Mouse (Mus musculus) kidney, adult 10 weeks (tissue): ENCODE results near the gene Lmtk3. TPM values are rescaled to one million over a fixed set of nuclear protein-coding genes. Genes with fewer than 3 reads are reported as not detected.

Source experiments
- polyA plus RNA-seq: library from polyadenylated mRNA; stranded (reverse); fragments of 350-450 nt; fragmentation: Illumina TruSeq; extraction: RNeasy Lipid Tissue Mini Kit (QIAGEN cat#74804); gene quantifications from one replicate; pipeline ENCODE4 v1.2.3, GENCODE M21; 2014; ENCODE audit warnings: low read depth, low replicate concordance

Gene Lmtk3
- polyA plus RNA-seq = not detected

DNA sequence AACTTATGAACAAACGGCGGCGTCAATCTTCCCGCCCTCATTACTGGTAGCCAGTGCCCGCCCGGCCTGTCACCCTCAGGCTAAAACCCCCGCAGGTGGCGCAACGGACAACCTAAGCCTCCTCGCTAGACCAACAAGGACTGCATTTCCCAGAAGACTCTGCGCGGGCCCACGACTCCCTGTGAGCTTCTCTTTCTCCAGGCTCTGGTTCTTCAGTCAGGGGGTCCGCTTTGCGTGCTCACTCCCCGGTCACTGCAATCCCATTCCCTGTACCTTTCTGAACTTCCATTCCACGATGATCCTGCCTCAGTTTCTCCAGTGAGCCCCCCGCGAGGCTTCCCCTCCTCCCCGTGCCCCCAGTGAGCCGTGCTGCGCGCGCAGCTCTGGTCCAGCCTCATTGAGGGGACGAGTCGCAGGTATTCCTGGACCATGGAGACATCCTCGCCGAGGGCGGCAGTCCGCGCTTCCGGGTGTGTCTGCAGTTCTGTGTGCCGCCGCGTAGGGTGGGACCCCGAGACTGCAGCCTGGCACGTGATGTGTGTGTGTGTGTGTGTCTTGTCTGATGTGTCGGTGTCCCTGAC is at the start of gene Lmtk3:
TSS of gene Lmtk3 (plus strand) at position 228 of the 581 bp plus-strand sequence.

DNA sequence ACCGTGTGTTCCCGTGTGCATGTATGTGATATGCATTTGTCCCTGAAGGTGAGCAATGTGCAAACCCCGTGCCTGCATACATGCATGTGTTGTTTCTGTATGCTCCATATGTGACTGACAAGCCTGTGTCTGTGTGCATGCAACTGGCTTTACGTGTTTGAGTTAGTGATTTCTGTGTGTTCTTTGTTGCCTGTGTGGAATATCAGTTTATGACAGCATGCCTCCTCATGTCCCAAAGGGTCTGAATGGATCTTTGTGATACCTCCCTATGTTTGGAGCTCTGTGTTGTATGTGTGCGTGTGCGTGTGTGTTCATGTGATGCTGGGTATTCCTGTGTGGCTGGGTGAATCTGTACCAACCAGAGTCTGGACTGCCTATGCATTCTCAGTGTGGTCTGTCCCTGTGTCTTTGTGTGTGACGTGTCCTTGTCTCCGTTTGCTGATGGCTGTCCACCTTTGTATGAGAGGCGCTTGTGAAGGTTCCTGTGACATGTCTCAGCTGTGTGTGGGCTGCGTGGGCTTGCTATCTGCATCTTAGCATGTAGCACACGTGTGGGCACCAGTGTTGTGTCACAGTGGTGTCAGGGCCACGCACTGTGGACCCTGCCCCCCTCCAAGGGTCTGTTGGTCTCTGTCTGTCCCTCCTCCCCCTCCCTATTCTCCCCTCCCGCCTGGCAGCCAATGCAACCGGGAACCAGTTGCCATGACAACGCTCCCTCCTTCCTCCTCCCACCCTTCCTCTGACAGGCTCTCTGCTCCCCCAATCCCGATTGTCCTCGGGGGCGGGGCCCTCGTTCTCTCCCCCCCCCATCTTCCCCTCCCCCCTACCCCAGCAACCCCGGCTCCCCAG is 1.2 kb downstream of the Lmtk3 start, which contains the start of gene Sult2b1:
TSS of gene Sult2b1 (minus strand) at position 146 of the 849 bp plus-strand sequence.

DNA sequence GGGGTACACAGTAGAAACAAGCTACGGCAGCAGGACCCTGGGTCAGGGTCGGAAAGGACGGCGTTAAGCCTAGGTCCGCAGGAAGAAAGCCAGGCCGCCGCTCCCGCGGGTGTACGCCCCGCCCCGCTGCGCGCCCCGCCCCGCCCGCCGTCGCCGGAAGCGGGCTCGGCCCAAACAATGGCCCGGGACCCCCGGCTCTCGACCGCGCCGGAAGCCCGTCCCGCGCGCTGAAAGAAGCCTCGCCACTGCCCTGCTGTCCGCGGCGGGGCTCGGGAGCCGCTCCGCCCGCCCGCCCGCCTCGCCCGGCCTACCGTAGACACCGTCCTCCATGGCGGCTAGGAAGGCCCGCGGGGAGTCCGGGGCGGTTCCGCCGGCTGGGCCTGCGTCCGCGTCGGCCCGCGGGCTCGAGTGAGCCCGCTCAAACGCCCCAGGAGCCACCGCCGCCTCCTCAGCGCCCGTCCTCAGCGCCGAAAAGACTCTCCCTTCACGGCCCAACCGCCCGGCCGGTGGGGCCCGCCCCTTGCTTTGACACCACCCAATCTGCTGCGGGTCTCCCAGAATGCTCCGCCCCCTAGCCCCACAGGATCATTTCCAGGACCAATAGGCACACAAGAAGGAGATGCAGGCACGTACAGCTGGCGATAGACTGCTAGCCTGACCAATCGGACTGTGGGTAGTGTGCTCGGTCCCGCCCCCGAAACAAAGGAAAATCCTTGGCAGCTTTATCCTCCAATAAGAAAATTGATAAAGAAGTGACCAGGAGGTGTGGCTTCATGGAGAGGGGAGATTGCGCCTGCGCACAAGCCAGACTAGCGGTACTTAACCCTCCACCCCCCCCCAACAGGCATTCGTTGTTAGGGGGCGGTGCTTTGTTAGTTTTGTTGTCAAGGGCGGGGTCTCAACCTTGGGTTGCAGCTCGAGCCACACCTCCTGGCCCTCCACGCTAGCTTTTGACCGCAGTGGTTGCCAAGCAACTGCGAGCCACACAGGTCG is 30.5 kb downstream of the Lmtk3 start, which contains the start of gene Cyth2:
TSS of gene Cyth2 (minus strand) at position 795 of the 993 bp plus-strand sequence.

DNA sequence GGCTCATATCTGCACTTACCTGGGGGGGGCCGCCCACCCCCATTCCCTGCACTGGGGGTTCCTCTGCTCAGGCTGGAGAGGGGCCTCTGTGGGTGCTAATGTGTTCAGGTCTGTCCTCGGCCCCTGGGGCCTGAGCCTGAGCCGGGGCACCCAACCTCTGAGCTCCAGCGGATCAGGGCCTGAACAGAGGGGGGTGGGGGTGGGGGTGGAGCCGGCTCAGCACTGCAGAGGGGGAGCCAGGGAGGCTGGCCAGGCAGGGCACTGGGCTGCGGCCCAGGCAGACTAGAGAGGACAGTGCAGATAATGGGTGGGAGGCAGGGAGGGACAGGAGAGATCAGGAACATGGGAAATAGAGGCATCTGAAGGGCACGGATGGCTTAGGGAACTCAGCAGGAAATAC is 41.1 kb downstream of the Lmtk3 start, which contains the start of gene Kcnj14:
TSS of gene Kcnj14 (minus strand) at position 185 of the 400 bp plus-strand sequence.

DNA sequence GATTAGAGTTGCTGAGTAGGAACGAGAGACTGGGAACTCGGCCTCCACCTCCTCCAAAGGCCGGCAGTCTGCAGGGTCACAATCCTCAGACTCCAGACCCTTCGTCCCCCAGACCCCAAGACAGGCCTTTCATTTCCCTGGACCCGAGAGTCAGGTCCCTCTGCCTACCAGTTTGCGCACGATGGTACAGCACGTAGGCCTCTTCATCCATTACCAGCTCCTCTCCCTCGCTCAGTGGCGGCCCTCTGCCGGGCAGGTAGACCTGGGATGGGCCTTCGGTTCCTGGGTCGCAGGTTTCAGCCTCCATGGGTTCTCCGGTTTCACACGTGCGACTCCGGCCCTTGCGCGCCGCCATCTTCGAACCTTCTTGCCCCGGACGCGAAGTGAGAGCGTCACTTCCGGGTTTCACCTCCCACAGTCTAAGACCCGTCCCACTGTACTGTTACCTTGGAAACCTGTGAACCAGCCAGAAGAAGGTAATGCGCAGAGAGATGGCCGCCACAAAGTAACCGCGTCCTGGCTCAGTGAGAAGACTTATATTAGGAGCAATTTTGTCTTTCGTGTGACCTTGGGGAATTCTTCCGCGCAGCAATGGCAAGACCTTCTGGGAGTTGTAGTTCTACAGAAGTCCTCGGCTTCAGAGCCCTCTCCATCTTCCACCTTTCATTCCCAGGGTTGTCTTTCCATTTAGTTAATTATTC is 47.0 kb downstream of the Lmtk3 start, which contains the start of gene Grwd1:
TSS of gene Grwd1 (minus strand) at position 518 of the 701 bp plus-strand sequence.

Other genes starting within 250 kb of the Lmtk3 start
- gene Hsd17b14, start 228.8 kb upstream of the Lmtk3 start, polyA plus RNA-seq = 5.9 TPM
- 3.6 TPM for gene Bcat2, start 213.6 kb upstream of the Lmtk3 start, polyA plus RNA-seq
- not detected for gene Fgf21, start 168.2 kb upstream of the Lmtk3 start, polyA plus RNA-seq
- 0.16 TPM for gene Fut1, start 166.4 kb upstream of the Lmtk3 start, polyA plus RNA-seq
- gene Izumo1, start 161.9 kb upstream of the Lmtk3 start, polyA plus RNA-seq = not detected
- not detected for gene Rasip1, start 156.2 kb upstream of the Lmtk3 start, polyA plus RNA-seq
- not detected for gene Mamstr, start 143.8 kb upstream of the Lmtk3 start, polyA plus RNA-seq
- not detected for gene Fut2, start 117.3 kb upstream of the Lmtk3 start, polyA plus RNA-seq
- not detected for gene Ntn5, start 99.7 kb upstream of the Lmtk3 start, polyA plus RNA-seq
- gene Sec1, start 89.3 kb upstream of the Lmtk3 start, polyA plus RNA-seq = not detected
- not detected for gene Car11, start 83.9 kb upstream of the Lmtk3 start, polyA plus RNA-seq
- gene Dbp, start 78.7 kb upstream of the Lmtk3 start, polyA plus RNA-seq = 1.5 TPM
- gene Rpl18, start 68.3 kb upstream of the Lmtk3 start, polyA plus RNA-seq = 0.65 TPM
- 0.32 TPM for gene Sphk2, start 65.7 kb upstream of the Lmtk3 start, polyA plus RNA-seq
- gene Fam83e, start 62.5 kb upstream of the Lmtk3 start, polyA plus RNA-seq = not detected
- not detected for gene Spaca4, start 57.9 kb upstream of the Lmtk3 start, polyA plus RNA-seq
- not detected for gene Sult2b1, start 931 bp downstream of the Lmtk3 start, polyA plus RNA-seq
- gene Cyth2, start 30.8 kb downstream of the Lmtk3 start, polyA plus RNA-seq = 10.8 TPM
- not detected for gene Kcnj14, start 41.0 kb downstream of the Lmtk3 start, polyA plus RNA-seq
- gene Grwd1, start 47.2 kb downstream of the Lmtk3 start, polyA plus RNA-seq = 1.0 TPM
- 78.5 TPM for gene Kdelr1, start 89.0 kb downstream of the Lmtk3 start, polyA plus RNA-seq
- gene Grin2d, start 94.6 kb downstream of the Lmtk3 start, polyA plus RNA-seq = not detected
- not detected for gene Syngr4, start 113.0 kb downstream of the Lmtk3 start, polyA plus RNA-seq
- gene Tmem143, start 113.2 kb downstream of the Lmtk3 start, polyA plus RNA-seq = 1.9 TPM
- gene Emp3, start 137.7 kb downstream of the Lmtk3 start, polyA plus RNA-seq = 0.73 TPM
- gene Ccdc114, start 140.3 kb downstream of the Lmtk3 start, polyA plus RNA-seq = 0.40 TPM
- not detected for gene Abcc6, start 246.6 kb downstream of the Lmtk3 start, polyA plus RNA-seq
- 3.2 TPM for gene Nomo1, start 250.0 kb downstream of the Lmtk3 start, polyA plus RNA-seq